Mouse (Mus musculus) liver, embryonic 16.5 days (tissue): ENCODE results near the gene Timm10b. TPM values are rescaled to one million over a fixed set of nuclear protein-coding genes. Genes with fewer than 3 reads are reported as not detected.
A peak's percentile ranks its signal among the peaks of the same experiment; 100 is the strongest.

Source experiments
- ATAC-seq: fragments of 200-750 bp; cut with Nextera tagmentation; 2 replicates; pipeline ENCODE4 v1.8.0; 2017; ENCODE audit warnings: low read depth, mild to moderate bottlenecking, moderate number of reproducible peaks, moderate library complexity
- H3K27ac ChIP-seq: fragments of 300-500 bp; sonication (generic); 2 replicates; pipeline ENCODE4 v1.5.1; 2014; ENCODE audit warnings: mild to moderate bottlenecking, low read length
- H3K27me3 ChIP-seq: fragments of 300-500 bp; sonication (generic); 2 replicates; pipeline ENCODE4 v1.6.1; 2014; ENCODE audit warnings: low read depth, low read length, mixed read lengths; ENCODE audit not compliant: control insufficient read depth, insufficient read depth
- H3K36me3 ChIP-seq: fragments of 300-500 bp; sonication (generic); 2 replicates; pipeline ENCODE4 v1.6.1; 2014; ENCODE audit warnings: mild to moderate bottlenecking; ENCODE audit not compliant: control insufficient read depth, insufficient read depth
- H3K4me1 ChIP-seq: fragments of 300-500 bp; sonication (generic); 2 replicates; pipeline ENCODE4 v1.6.1; 2014; ENCODE audit warnings: low read depth, low read length, mixed read lengths; ENCODE audit not compliant: control insufficient read depth
- H3K4me2 ChIP-seq: fragments of 300-500 bp; sonication (generic); 2 replicates; pipeline ENCODE4 v1.6.1; 2014; ENCODE audit warnings: low read depth, low read length, mixed read lengths
- H3K4me3 ChIP-seq: fragments of 300-500 bp; sonication (generic); 2 replicates; pipeline ENCODE4 v1.5.1; 2014; ENCODE audit warnings: low read depth, mild to moderate bottlenecking, low read length
- H3K9ac ChIP-seq: fragments of 300-500 bp; sonication (generic); 2 replicates; pipeline ENCODE4 v1.6.1; 2014; ENCODE audit warnings: low read depth, low read length
- H3K9me3 ChIP-seq: fragments of 300-500 bp; sonication (generic); replicated peaks from 2 replicates; pipeline ENCODE4 v1.6.1; 2016; ENCODE audit warnings: low read length; ENCODE audit not compliant: control insufficient read depth
- WGBS: fragments of 180-500 bp; shearing (Covaris S2); extraction: QIAGEN DNeasy Blood & Tissue Kit; methylation state at CpG from one replicate; pipeline ENCODE4 v1.1.7; 2014; ENCODE audit not compliant: insufficient replicate concordance; 5-methylcytosine and 5-hydroxymethylcytosine counted together
- polyA plus RNA-seq: library from polyadenylated mRNA; unstranded; fragments of >200 nt; fragmentation: Nextera tagmentation; extraction: Ambion mirVana; gene quantifications from 2 replicates; pipeline ENCODE4 v1.2.1, GENCODE M21; 2015

Timm10b gene
- polyA plus RNA-seq, 1 experiment from 2014 or later, result 91.7 TPM

DNA sequence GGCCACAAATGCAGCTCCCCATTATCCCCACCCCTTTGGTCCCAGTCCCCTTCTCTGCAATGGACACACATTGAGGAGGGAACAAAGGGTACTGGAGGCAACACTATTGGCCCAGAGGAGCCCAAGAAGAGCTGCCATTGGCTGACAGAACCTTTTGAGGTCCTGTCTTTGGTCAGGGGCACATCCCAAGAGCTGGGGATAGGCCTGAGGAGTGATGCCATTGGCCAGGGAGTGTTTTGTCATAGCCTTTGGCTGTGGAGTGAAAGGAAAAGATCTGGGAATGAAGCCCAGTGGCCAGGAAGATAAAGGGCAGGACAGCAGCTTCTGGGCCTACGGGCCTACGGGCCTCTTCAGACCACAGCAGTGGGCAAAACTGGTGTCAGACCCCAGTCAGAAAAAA, 4.1 kb upstream of the Timm10b start:
- Histone ChIP-seq H3K36me3 (no peaks in the 10 kb centered on the region), H3K4me3 (no peak overlapping the region), H3K4me1 (peaks cover 20% of the 10 kb centered on the region), H3K27ac (no peak overlapping the region), H3K9ac (no peak overlapping the region), H3K4me2 (no peak overlapping the region), H3K9me3 (no peaks in the 10 kb centered on the region), H3K27me3 (peaks cover 6% of the 10 kb centered on the region)
- ATAC-seq, result no peak
- WGBS, result 69% methylated on average over 2 of the region's 2 CpGs

DNA sequence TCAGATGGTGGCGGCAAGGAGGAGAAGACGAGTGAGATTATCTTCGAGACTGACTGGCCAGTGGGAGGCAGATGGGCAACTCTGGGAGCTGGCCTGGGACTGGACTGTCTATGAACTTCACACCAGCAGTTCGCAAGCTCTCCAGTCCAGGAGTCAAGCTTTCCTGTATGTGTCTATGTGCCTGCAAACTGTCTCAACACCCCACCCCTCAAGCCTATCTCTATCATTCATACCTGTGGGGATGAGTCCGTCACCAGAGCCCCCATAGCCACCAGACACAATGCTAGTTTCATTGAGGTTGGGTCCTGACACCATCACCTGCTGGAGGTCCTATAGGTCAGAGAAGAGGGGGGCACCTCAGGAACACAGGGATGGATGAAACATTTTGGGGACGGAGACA, 1.1 kb upstream of the Timm10b start:
- H3K4me1 ChIP-seq, result peaks cover 31% of the 10 kb centered on the region
- 77% methylated on average over 6 of the region's 6 CpGs for WGBS
- H3K27me3 ChIP-seq, result no peaks in the 10 kb centered on the region
- H3K36me3 ChIP-seq, result no peaks in the 10 kb centered on the region
- H3K4me2 ChIP-seq, result no peak overlapping the region
- H3K9me3 ChIP-seq, result no peaks in the 10 kb centered on the region
- no peak overlapping the region for H3K9ac ChIP-seq
- ATAC-seq, result no peak
- H3K27ac ChIP-seq, result no peak overlapping the region
- no peak overlapping the region for H3K4me3 ChIP-seq

DNA sequence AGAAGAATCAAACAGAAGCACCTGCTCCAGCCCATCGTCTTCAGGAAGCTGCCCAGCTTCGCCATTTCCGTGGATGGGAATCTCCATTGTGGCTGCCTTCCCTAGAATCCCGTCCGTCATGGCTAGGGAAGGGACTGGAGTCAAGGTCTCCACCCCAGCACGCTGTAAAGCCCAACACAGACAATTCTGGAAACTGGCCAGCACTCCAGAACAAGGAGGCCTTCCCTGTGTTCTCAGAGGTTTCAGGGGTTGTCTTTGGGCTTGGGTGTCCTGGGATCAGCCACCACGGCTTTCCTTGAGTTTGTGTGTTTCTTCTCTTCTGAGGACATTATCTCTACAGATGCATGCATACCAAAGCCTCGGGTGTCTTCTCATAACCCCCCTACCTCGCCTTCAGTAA, 552 bp upstream of the Timm10b start:
- no peaks in the 10 kb centered on the region for H3K27me3 ChIP-seq
- H3K9ac ChIP-seq, result peak overlapping the region; percentile 81
- no peaks in the 10 kb centered on the region for H3K9me3 ChIP-seq
- peak overlapping the region; percentile 85 for H3K4me3 ChIP-seq
- H3K36me3 ChIP-seq, result no peaks in the 10 kb centered on the region
- peak overlapping the region; percentile 91 for H3K4me2 ChIP-seq
- peaks cover 26% of the 10 kb centered on the region for H3K4me1 ChIP-seq
- no peak for ATAC-seq
- WGBS, result 58% methylated on average over 9 of the region's 9 CpGs
- no peak overlapping the region for H3K27ac ChIP-seq

DNA sequence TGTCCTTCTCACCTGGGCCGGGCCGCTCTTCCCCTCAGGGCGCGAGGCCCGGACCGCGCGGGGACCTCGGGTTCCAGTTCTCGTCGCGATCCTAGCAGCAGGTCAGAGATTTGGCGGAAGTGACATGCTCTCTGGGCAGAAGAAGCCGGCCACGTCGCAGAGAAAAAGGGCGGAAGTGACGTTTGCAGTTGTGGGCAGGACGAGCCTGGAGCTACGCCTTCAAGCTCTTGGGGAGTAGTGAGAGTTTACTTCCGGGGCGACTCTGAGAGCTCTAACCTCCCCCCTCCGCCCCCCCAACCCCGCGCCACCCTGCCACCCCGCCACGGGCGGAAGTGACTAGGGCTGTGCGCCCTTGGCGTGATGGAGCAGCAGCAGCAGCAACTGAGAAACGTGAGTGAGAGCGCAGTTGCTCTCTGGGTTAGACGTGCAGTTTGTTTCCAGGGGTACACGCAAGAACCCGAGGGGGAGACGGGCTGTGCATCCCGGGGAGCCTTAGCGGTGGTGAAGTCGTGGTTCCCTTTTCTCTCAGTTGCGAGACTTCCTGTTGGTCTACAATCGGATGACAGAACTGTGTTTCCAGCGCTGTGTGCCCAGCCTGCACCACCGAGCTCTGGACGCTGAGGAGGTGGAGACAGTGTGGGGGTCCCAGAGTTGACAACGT, 507 bp downstream of the Timm10b start, which contains the start of the genes Arfip2 and Gm45799:
TSS of gene Arfip2 (minus strand) at position 184 of the 661 bp plus-strand sequence.
TSS of gene Gm45799 (plus strand) at position 320 of the 661 bp plus-strand sequence.
- Histone ChIP-seq H3K4me1 (peaks cover 26% of the 10 kb centered on the region), H3K36me3 (no peaks in the 10 kb centered on the region), H3K9ac (peak within 1 kb of the TSS; percentile 81), H3K9me3 (no peaks in the 10 kb centered on the region), H3K4me2 (peak within 1 kb of the TSS; percentile 91), H3K27ac (peak within 1 kb of the TSS; percentile 81), H3K27me3 (no peaks in the 10 kb centered on the region), H3K4me3 (peak within 1 kb of the TSS; percentile 85)
- WGBS, result under 1% methylated on average over 45 of the region's 45 CpGs
- peak; percentile 96 for ATAC-seq

DNA sequence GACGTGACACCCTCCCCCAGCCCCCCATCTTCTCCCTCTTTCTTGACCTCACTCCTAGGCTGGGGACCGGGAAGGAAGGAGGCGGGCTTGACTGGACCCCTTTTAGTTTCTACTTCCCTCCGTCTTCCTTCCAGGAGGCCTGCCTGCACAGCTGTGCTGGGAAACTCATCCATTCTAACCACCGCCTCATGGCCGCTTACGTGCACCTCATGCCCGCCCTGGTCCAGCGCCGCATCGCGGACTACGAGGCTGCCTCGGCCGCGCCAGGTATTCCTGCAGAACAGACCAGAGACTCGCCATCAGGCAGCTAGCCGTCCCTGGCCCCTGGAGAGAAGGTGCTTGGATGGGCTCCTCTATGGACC, 1.0 kb downstream of the Timm10b start:
- Histone ChIP-seq H3K27me3 (no peaks in the 10 kb centered on the region), H3K9ac (peak overlapping the region; percentile 81), H3K4me3 (peak overlapping the region; percentile 85), H3K36me3 (no peaks in the 10 kb centered on the region), H3K4me2 (peak overlapping the region; percentile 91), H3K4me1 (peaks cover 26% of the 10 kb centered on the region), H3K9me3 (no peaks in the 10 kb centered on the region), H3K27ac (peak overlapping the region; percentile 81)
- 0% methylated on average over 18 of the region's 18 CpGs for WGBS
- peak; percentile 16; the same call in 1 of the 2 replicates for ATAC-seq

DNA sequence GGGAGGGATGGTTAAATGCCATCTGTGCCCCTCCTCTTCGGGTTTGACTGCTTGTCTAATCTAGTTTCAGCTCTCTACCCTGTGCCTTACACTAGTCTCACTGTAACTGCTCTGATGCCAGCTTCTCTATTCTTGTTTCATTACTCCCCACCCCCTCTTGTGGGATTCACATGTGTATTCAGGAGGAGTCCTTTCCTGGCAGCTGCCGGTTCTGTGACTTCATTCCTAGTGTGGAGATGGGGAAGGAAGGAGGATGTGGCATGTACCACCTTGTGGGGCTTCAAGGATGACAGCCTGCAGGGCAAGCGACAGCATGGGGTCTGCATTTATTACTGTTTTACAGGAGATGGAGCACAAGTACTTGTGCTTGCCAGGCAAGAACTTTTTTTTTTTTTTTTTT, 2.1 kb downstream of the Timm10b start:
- Histone ChIP-seq H3K27ac (no peak overlapping the region), H3K36me3 (no peaks in the 10 kb centered on the region), H3K4me1 (peaks cover 23% of the 10 kb centered on the region), H3K27me3 (no peaks in the 10 kb centered on the region), H3K4me2 (peak overlapping the region; percentile 91; the same call in 1 of the 2 replicates), H3K4me3 (no peak overlapping the region), H3K9ac (no peak overlapping the region), H3K9me3 (no peaks in the 10 kb centered on the region)
- 47% methylated on average over 3 of the region's 3 CpGs for WGBS
- ATAC-seq, result no peak

DNA sequence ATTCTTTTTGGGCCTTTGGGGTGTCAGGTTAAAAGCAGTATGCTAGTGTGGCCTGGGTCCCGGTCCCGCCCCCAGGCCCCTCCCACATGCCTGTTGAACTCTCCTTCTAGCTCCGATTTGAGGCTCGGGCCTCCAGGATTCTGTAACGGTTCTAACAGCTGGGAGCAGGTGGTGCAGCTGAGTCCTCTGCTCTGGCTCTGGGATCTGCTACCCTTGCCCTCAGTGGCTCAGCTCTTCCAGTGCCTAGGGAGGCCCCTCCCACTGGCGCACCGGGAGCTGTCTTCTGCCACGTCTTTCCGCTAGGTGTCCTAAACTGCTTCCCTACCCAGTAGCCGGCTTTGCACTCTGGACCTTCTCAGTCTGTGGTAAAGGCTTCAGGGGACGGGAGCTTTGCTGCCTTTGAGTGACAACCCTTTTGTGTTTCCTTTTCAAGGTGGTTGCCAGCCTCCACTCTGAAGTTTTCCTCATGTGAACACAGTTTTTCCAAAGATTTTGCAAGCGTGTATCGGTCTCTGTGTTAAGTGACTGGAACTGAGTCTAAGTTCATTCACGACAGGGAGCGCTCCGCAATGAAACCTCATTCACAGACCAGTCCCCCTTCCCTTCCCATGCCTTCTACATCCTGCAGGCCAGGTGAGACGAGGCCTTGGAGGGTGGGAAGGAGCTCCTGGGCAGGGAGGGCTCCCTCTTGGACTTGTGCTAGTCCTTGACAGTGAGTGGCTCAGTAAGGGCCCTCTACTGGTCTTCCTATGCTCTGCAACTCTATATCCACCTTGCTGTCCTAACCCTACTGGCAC, 11.0 kb downstream of the Timm10b start, which contains the start of gene Dnhd1:
TSS of gene Dnhd1 (plus strand) at position 189 of the 797 bp plus-strand sequence.
- no peaks in the 10 kb centered on the region for H3K27me3 ChIP-seq
- H3K9ac ChIP-seq, result peak within 1 kb of the TSS; percentile 55
- H3K9me3 ChIP-seq, result no peaks in the 10 kb centered on the region
- H3K36me3 ChIP-seq, result no peaks in the 10 kb centered on the region
- H3K27ac ChIP-seq, result no peak within 1 kb of the TSS; the same call in 1 of the 2 replicates
- peaks cover 4% of the 10 kb centered on the region for H3K4me1 ChIP-seq
- 2% methylated on average over 17 of the region's 17 CpGs for WGBS
- peak within 1 kb of the TSS; percentile 59 for H3K4me3 ChIP-seq
- peak within 1 kb of the TSS; percentile 81 for H3K4me2 ChIP-seq
- ATAC-seq, result peak; percentile 92

DNA sequence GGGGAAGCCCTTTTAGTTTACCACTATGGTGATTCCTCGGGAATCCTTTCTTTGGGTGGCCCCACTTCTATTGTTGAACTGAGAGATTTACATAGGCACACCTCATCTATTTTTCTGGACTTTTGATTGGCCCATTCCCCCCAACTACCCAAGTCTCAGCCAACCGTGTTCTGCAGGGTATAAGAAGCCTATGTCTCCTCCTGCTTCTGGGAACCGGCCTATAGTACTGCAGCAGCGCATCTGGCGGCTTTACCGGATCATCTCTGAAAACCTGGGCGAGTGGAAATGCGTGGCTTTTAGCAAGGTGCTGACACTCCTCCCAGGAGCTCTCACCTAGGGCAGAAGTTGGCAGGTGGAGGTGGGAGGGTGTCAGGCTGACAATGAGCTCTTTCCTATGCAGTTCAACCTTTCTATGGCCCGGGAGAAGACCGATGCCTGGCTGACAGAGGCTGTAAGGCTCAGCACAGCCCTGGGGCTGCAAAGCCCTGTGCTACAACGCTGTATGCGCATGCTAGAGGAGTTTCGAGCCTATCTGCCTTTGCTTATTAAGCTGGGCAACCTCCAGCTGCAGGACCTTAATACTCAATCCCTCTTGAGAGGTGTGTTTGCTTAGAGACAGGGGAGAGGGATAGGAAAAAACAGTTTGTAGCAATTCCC, 45.8 kb downstream of the Timm10b start:
- ATAC-seq, result no peak
- no peaks in the 10 kb centered on the region for H3K4me1 ChIP-seq
- H3K4me2 ChIP-seq, result no peak overlapping the region
- no peak overlapping the region for H3K4me3 ChIP-seq
- no peaks in the 10 kb centered on the region for H3K27me3 ChIP-seq
- H3K9me3 ChIP-seq, result no peaks in the 10 kb centered on the region
- no peaks in the 10 kb centered on the region for H3K36me3 ChIP-seq
- no peak overlapping the region for H3K9ac ChIP-seq
- H3K27ac ChIP-seq, result no peak overlapping the region
- WGBS, result 26% methylated on average over 13 of the region's 13 CpGs
